Mouse (Mus musculus) lung, embryonic 16.5 days (tissue): ENCODE results near the gene Slc45a2. TPM values are rescaled to one million over a fixed set of nuclear protein-coding genes. Genes with fewer than 3 reads are reported as not detected.
A peak's percentile ranks its signal among the peaks of the same experiment; 100 is the strongest.
"Not testable (repeated sequence)": the region's sequence is repeated elsewhere in the genome, so short reads cannot be mapped to it uniquely, and the experiment has no call there.

Experiments used
- ATAC-seq: fragments of 200-750 bp; cut with Nextera tagmentation; 2 replicates; pipeline ENCODE4 v1.8.0; 2017; ENCODE audit warnings: low read depth, mild to moderate bottlenecking, moderate library complexity
- H3K27ac ChIP-seq: fragments of 300-500 bp; sonication (generic); 2 replicates; pipeline ENCODE4 v1.5.1; 2014; ENCODE audit warnings: mild to moderate bottlenecking, control low read depth, low read length
- H3K27me3 ChIP-seq: fragments of 300-500 bp; sonication (generic); 2 replicates; pipeline ENCODE4 v1.6.1; 2014; ENCODE audit warnings: low read depth, low read length, mixed read lengths; ENCODE audit not compliant: control insufficient read depth, insufficient read depth
- H3K36me3 ChIP-seq: fragments of 300-500 bp; sonication (generic); 2 replicates; pipeline ENCODE4 v1.6.1; 2014; ENCODE audit warnings: low read length; ENCODE audit not compliant: control insufficient read depth, insufficient read depth
- H3K4me1 ChIP-seq: fragments of 300-500 bp; sonication (generic); replicated peaks from 2 replicates; pipeline ENCODE4 v1.6.1; 2014; ENCODE audit warnings: low read length, mixed read lengths; ENCODE audit not compliant: control insufficient read depth, insufficient read depth
- H3K4me2 ChIP-seq: fragments of 300-500 bp; sonication (generic); 2 replicates; pipeline ENCODE4 v1.6.1; 2014; ENCODE audit warnings: low read depth, low read length, control low read depth
- H3K4me3 ChIP-seq: fragments of 300-500 bp; sonication (generic); 2 replicates; pipeline ENCODE4 v1.5.1; 2014; ENCODE audit warnings: mild to moderate bottlenecking, low read length, control low read depth
- H3K9ac ChIP-seq: fragments of 300-500 bp; sonication (generic); 2 replicates; pipeline ENCODE4 v1.6.1; 2014; ENCODE audit warnings: low read length, control low read depth
- H3K9me3 ChIP-seq: fragments of 300-500 bp; sonication (generic); 2 replicates; pipeline ENCODE4 v1.6.1; 2016; ENCODE audit warnings: low read length; ENCODE audit not compliant: control insufficient read depth
- WGBS: fragments of 180-500 bp; shearing (Covaris S2); extraction: QIAGEN DNeasy Blood & Tissue Kit; methylation state at CpG from one replicate; pipeline ENCODE4 v1.1.7; 2014; 5-methylcytosine and 5-hydroxymethylcytosine counted together
- polyA plus RNA-seq: library from polyadenylated mRNA; unstranded; fragments of >200 nt; fragmentation: Nextera tagmentation; extraction: Ambion mirVana; gene quantifications from 2 replicates; pipeline ENCODE4 v1.2.1, GENCODE M21; 2015

Gene Slc45a2
- polyA plus RNA-seq, 1 experiment from 2014 or later: not detected

GRCm38 (mm10) chr15:10986477-10986876 lies 14.0 kb upstream of the Slc45a2 start:
- WGBS: 82% methylated on average over 2 of the region's 2 CpGs
- not testable (repeated sequence) for H3K27me3 ChIP-seq, H3K9me3 ChIP-seq, H3K36me3 ChIP-seq, H3K4me1 ChIP-seq, ATAC-seq, H3K4me3 ChIP-seq, H3K4me2 ChIP-seq, H3K9ac ChIP-seq, H3K27ac ChIP-seq

GRCm38 (mm10) chr15:10990411-10990810 lies 10.1 kb upstream of the Slc45a2 start:
- Histone ChIP-seq H3K4me1 (no peaks in the 10 kb centered on the region), H3K9ac (no peak overlapping the region), H3K4me2 (no peak overlapping the region), H3K4me3 (no peak overlapping the region), H3K9me3 (no peaks in the 10 kb centered on the region), H3K27ac (no peak overlapping the region), H3K27me3 (no peaks in the 10 kb centered on the region), H3K36me3 (0 out of 2 replicates have a peak, but pooled peaks cover 2% of the 10 kb centered on the region)
- 47% methylated on average over 2 of the region's 2 CpGs for WGBS
- no peak for ATAC-seq

GRCm38 (mm10) chr15:10991566-10991965 lies 9.0 kb upstream of the Slc45a2 start:
- H3K4me1 ChIP-seq: no peaks in the 10 kb centered on the region
- WGBS: 75% methylated on average over 1 of the region's 1 CpGs
- no peak overlapping the region for H3K4me2 ChIP-seq
- no peaks in the 10 kb centered on the region for H3K9me3 ChIP-seq
- H3K27me3 ChIP-seq: no peaks in the 10 kb centered on the region
- H3K36me3 ChIP-seq: 0 out of 2 replicates have a peak, but pooled peaks cover 2% of the 10 kb centered on the region
- no peak overlapping the region for H3K9ac ChIP-seq
- H3K27ac ChIP-seq: no peak overlapping the region
- ATAC-seq: no peak
- no peak overlapping the region for H3K4me3 ChIP-seq

GRCm38 (mm10) chr15:10999832-11000231 lies 689 bp upstream of the Slc45a2 start:
- H3K4me3 ChIP-seq: no peak overlapping the region
- ATAC-seq: no peak
- H3K9me3 ChIP-seq: no peaks in the 10 kb centered on the region
- 0 out of 2 replicates have a peak overlapping the region, but pooled peaks have one; percentile 21 for H3K4me2 ChIP-seq
- 0 out of 2 replicates have a peak, but pooled peaks cover 2% of the 10 kb centered on the region for H3K36me3 ChIP-seq
- H3K27ac ChIP-seq: no peak overlapping the region
- no peaks in the 10 kb centered on the region for H3K4me1 ChIP-seq
- WGBS: 34% methylated on average over 5 of the region's 5 CpGs
- H3K9ac ChIP-seq: no peak overlapping the region; the same call in 1 of the 2 replicates
- no peaks in the 10 kb centered on the region for H3K27me3 ChIP-seq

GRCm38 (mm10) chr15:11003791-11004190 lies 3.3 kb downstream of the Slc45a2 start:
- no peak for ATAC-seq
- 70% methylated on average over 4 of the region's 4 CpGs for WGBS
- H3K27ac ChIP-seq: no peak overlapping the region

GRCm38 (mm10) chr15:11004646-11005045 lies 4.1 kb downstream of the Slc45a2 start:
- ATAC-seq: no peak
- no peaks in the 10 kb centered on the region for H3K27me3 ChIP-seq
- no peaks in the 10 kb centered on the region for H3K9me3 ChIP-seq
- no peak overlapping the region for H3K4me3 ChIP-seq
- H3K4me1 ChIP-seq: no peaks in the 10 kb centered on the region
- no peak overlapping the region for H3K27ac ChIP-seq
- no peak overlapping the region for H3K4me2 ChIP-seq
- WGBS: 48% methylated on average over 6 of the region's 6 CpGs
- no peaks in the 10 kb centered on the region for H3K36me3 ChIP-seq
- no peak overlapping the region for H3K9ac ChIP-seq

More at GRCm38 (mm10) chr15:11003791-11004190, 3.3 kb downstream of the Slc45a2 start:
- Histone ChIP-seq H3K27me3 (no peaks in the 10 kb centered on the region), H3K9me3 (no peaks in the 10 kb centered on the region), H3K4me3 (no peak overlapping the region), H3K4me2 (no peak overlapping the region), H3K9ac (no peak overlapping the region), H3K4me1 (no peaks in the 10 kb centered on the region), H3K36me3 (no peaks in the 10 kb centered on the region)

- no peak for ATAC-seq
- Histone ChIP-seq H3K27me3 (no peaks in the 10 kb centered on the region), H3K9me3 (no peaks in the 10 kb centered on the region), H3K4me3 (no peak overlapping the region), H3K9ac (no peak overlapping the region), H3K27ac (no peak overlapping the region), H3K4me1 (no peaks in the 10 kb centered on the region), H3K4me2 (no peak overlapping the region), H3K36me3 (no peaks in the 10 kb centered on the region)
- WGBS: 23% methylated on average over 5 of the region's 5 CpGs
These were observed 8.2 kb downstream of the Slc45a2 start for GRCm38 (mm10) chr15:11008756-11009155.

GRCm38 (mm10) chr15:11010976-11011548 lies 10.5 kb downstream of the Slc45a2 start:
- H3K9me3 ChIP-seq: no peaks in the 10 kb centered on the region
- no peak overlapping the region for H3K9ac ChIP-seq
- H3K4me2 ChIP-seq: no peak overlapping the region
- H3K4me1 ChIP-seq: no peaks in the 10 kb centered on the region
- no peaks in the 10 kb centered on the region for H3K27me3 ChIP-seq
- ATAC-seq: no peak
- H3K27ac ChIP-seq: no peak overlapping the region
- H3K36me3 ChIP-seq: no peaks in the 10 kb centered on the region
- 70% methylated on average over 11 of the region's 11 CpGs for WGBS
- H3K4me3 ChIP-seq: no peak overlapping the region

- Histone ChIP-seq H3K27me3 (no peaks in the 10 kb centered on the region), H3K4me2 (no peak overlapping the region), H3K9ac (no peak overlapping the region), H3K27ac (no peak overlapping the region), H3K4me3 (no peak overlapping the region), H3K9me3 (no peaks in the 10 kb centered on the region), H3K36me3 (no peaks in the 10 kb centered on the region), H3K4me1 (no peaks in the 10 kb centered on the region)
- ATAC-seq: no peak
- 50% methylated on average over 2 of the region's 2 CpGs for WGBS
These were observed 14.4 kb downstream of the Slc45a2 start for GRCm38 (mm10) chr15:11014931-11015330.
